8 mouse cellular contexts compared by ENCODE assay signal in genomic region chrX:38564542-38565175, GRCm38 (mm10). TPM values are rescaled to one million over a fixed set of nuclear protein-coding genes. Genes with fewer than 3 reads are reported as not detected.
DNase-seq lines count a peak whose midpoint lies in the region; ATAC-seq and TF ChIP-seq lines count a peak whose summit lies in the region.

No protein-coding gene starts in this region.

- peak; percentile 94 for ATAC-seq in embryonic facial prominence, embryonic 14.5 days (ENCODE audit: low read depth)
- peak; percentile 95 for ATAC-seq in limb, embryonic 14.5 days (ENCODE audit: low FRiP score, low read depth)
- peak; percentile 97 for ATAC-seq in midbrain, postnatal 0 days (ENCODE audit: low FRiP score)

- peak overlapping the region; percentile 49 for H3K4me3 ChIP-seq in embryonic facial prominence, embryonic 14.5 days (ENCODE audit: low read depth, low read length)
- H3K4me3 ChIP-seq in limb, embryonic 14.5 days (replicated peaks; ENCODE audit: low read length): peak overlapping the region; percentile 48
- H3K4me3 ChIP-seq in midbrain, postnatal 0 days (ENCODE audit: low read depth, low read length): peak overlapping the region; percentile 50

- no peaks in the 10 kb centered on the region for H3K9me3 ChIP-seq in embryonic facial prominence, embryonic 14.5 days (ENCODE audit: control insufficient read depth, low read length)
- H3K9me3 ChIP-seq in limb, embryonic 14.5 days (ENCODE audit: control insufficient read depth, low read length): no peaks in the 10 kb centered on the region
- H3K9me3 ChIP-seq in midbrain, postnatal 0 days (ENCODE audit: low read length): no peaks in the 10 kb centered on the region

- DNase-seq in 3134 (ENCODE audit: extremely low read depth, insufficient read length, low spot score): peak; percentile 88
- DNase-seq in adrenal gland, postnatal 4 days (ENCODE audit: low spot score in 2 of 2): peak; percentile 63 to 75
- peak; percentile 96 for DNase-seq in embryonic facial prominence, embryonic 14.5 days (ENCODE audit: low spot score)
- peak; percentile 80 for DNase-seq in heart, adult 8-10 months (ENCODE audit: low spot score)
- peak; percentile 95 for DNase-seq in kidney, adult 9 months
- DNase-seq in limb, embryonic 14.5 days (ENCODE audit: low spot score): peak; percentile 87
- DNase-seq in midbrain, postnatal 0 days (ENCODE audit: low spot score): peak; percentile 91
- peak; percentile 51 to 73 for DNase-seq in spleen, postnatal 14 days (ENCODE audit: low spot score in 2 of 2)

- no peak for TF ChIP-seq CTCF in midbrain, postnatal 0 days (IDR thresholded peaks at IDR 0.05)

- WGBS in embryonic facial prominence, embryonic 14.5 days: 15% methylated on average over 13 of the region's 52 CpGs
- WGBS in limb, embryonic 14.5 days: 16% methylated on average over 29 of the region's 52 CpGs
- WGBS in midbrain, postnatal 0 days: 15% methylated on average over 33 of the region's 52 CpGs

- H3K9ac ChIP-seq in embryonic facial prominence, embryonic 14.5 days (ENCODE audit: low read depth, low read length): peak overlapping the region; percentile 75
- H3K9ac ChIP-seq in limb, embryonic 14.5 days (ENCODE audit: low read depth, low read length, severe bottlenecking): peak overlapping the region; percentile 64
- peak overlapping the region; percentile 64 for H3K9ac ChIP-seq in midbrain, postnatal 0 days (replicated peaks; ENCODE audit: low read length, poor library complexity, severe bottlenecking)

- peak overlapping the region; percentile 95 for H3K27ac ChIP-seq in embryonic facial prominence, embryonic 14.5 days (replicated peaks; ENCODE audit: low read depth, low read length)
- H3K27ac ChIP-seq in limb, embryonic 14.5 days (replicated peaks; ENCODE audit: low read depth, low read length): peak overlapping the region; percentile 88
- peak overlapping the region; percentile 87 for H3K27ac ChIP-seq in midbrain, postnatal 0 days (ENCODE audit: low read depth, low read length)

- H3K36me3 ChIP-seq in embryonic facial prominence, embryonic 14.5 days (ENCODE audit: control insufficient read depth, insufficient read depth, low read length): 0 out of 2 replicates have a peak, but pooled peaks cover 15% of the 10 kb centered on the region
- H3K36me3 ChIP-seq in limb, embryonic 14.5 days (ENCODE audit: control insufficient read depth, insufficient read depth, low read length): peaks cover 5% of the 10 kb centered on the region; the same call in 1 of the 2 replicates
- no peaks in the 10 kb centered on the region for H3K36me3 ChIP-seq in midbrain, postnatal 0 days (ENCODE audit: insufficient read depth, low read length)

- H3K27me3 ChIP-seq in embryonic facial prominence, embryonic 14.5 days (replicated peaks; ENCODE audit: control insufficient read depth, insufficient read depth, low read length): no peaks in the 10 kb centered on the region
- H3K27me3 ChIP-seq in limb, embryonic 14.5 days (ENCODE audit: control insufficient read depth, insufficient read depth, low read length): no peaks in the 10 kb centered on the region
- H3K27me3 ChIP-seq in midbrain, postnatal 0 days (ENCODE audit: insufficient read depth, low read length): no peaks in the 10 kb centered on the region

- no peak for TF ChIP-seq POLR2A in limb, embryonic 14.5 days (IDR thresholded peaks at IDR 0.05; ENCODE audit: borderline replicate concordance, extremely low read depth, insufficient read depth, insufficient read length)

- no peaks in the 10 kb centered on the region for H3K4me1 ChIP-seq in embryonic facial prominence, embryonic 14.5 days (ENCODE audit: control insufficient read depth, insufficient read depth, low read length)
- no peaks in the 10 kb centered on the region for H3K4me1 ChIP-seq in limb, embryonic 14.5 days (ENCODE audit: control insufficient read depth, insufficient read depth, low read length)
- no peaks in the 10 kb centered on the region for H3K4me1 ChIP-seq in midbrain, postnatal 0 days (ENCODE audit: insufficient read depth, low read length)

- peak overlapping the region; percentile 65 for H3K4me2 ChIP-seq in embryonic facial prominence, embryonic 14.5 days (ENCODE audit: low read depth, low read length)
- peak overlapping the region; percentile 61 for H3K4me2 ChIP-seq in limb, embryonic 14.5 days (replicated peaks; ENCODE audit: low read depth, low read length, severe bottlenecking)
- peak overlapping the region; percentile 59 for H3K4me2 ChIP-seq in midbrain, postnatal 0 days (ENCODE audit: low read depth, low read length, poor library complexity, severe bottlenecking)

RNA-seq across cellular contexts. Expression of gene Cul4b, which starts 11.3 kb away (rescaled TPM):
- 10 to 100 TPM; 43.7 to 46.0 TPM for total RNA-seq in adrenal gland, postnatal 4 days (2021)
- 32.7 and 36.9 TPM in 2 replicates for polyA plus RNA-seq in embryonic facial prominence, embryonic 14.5 days (2014; fragmentation: Nextera tagmentation; extraction: Ambion mirVana)
- 10 to 100 TPM; 10.7 to 13.3 (median 12.0) TPM for total RNA-seq in heart, adult 8-10 months (2022)
- 16.7 and 21.6 TPM in 2 replicates for polyA plus RNA-seq in limb, embryonic 14.5 days (2012; rRNA removed)
- polyA plus RNA-seq in limb, embryonic 14.5 days (2014; fragmentation: Nextera tagmentation; extraction: Ambion mirVana): 33.0 and 35.7 TPM in 2 replicates
- total RNA-seq in midbrain, postnatal 0 days (2014; rRNA removed): 19.3 and 27.0 TPM in 2 replicates
- polyA plus RNA-seq in midbrain, postnatal 0 days (2015; fragmentation: Nextera tagmentation; extraction: Ambion mirVana): 14.4 and 14.6 TPM in 2 replicates

RNA-seq across cellular contexts. Expression of gene Mcts1, which starts 35.7 kb away (rescaled TPM):
- total RNA-seq in adrenal gland, postnatal 4 days (2021): 10 to 100 TPM; 82.8 to 86.1 TPM
- 92.1 and 104 TPM in 2 replicates for polyA plus RNA-seq in embryonic facial prominence, embryonic 14.5 days (2014; fragmentation: Nextera tagmentation; extraction: Ambion mirVana)
- 10 to 100 TPM; 30.1 to 43.2 (median 37.5) TPM for total RNA-seq in heart, adult 8-10 months (2022)
- polyA plus RNA-seq in limb, embryonic 14.5 days (2012; rRNA removed): 57.7 and 79.3 TPM in 2 replicates
- polyA plus RNA-seq in limb, embryonic 14.5 days (2014; fragmentation: Nextera tagmentation; extraction: Ambion mirVana): 93.1 and 96.4 TPM in 2 replicates
- total RNA-seq in midbrain, postnatal 0 days (2014; rRNA removed): 57.0 and 61.8 TPM in 2 replicates
- polyA plus RNA-seq in midbrain, postnatal 0 days (2015; fragmentation: Nextera tagmentation; extraction: Ambion mirVana): 173 and 180 TPM in 2 replicates

Comparison
In these comparisons a context has a peak if more than half of its experiments do, and no peak if none do; other contexts are left out.
1. Peak in every context shown above with its lines: DNase-seq, ATAC-seq, H3K4me3 ChIP-seq and H3K27ac ChIP-seq.